Mouse (Mus musculus): ENCODE results near the gene Lrmp. TPM values are rescaled to one million over a fixed set of nuclear protein-coding genes. Genes with fewer than 3 reads are reported as not detected.

Lrmp gene
- total RNA-seq, 2 experiments from 2014 or later: 4.1 to 4.6 TPM

- DNase-seq (ENCODE audit: low spot score in 2 of 2): no peak
These were observed 82.7 kb downstream of the Lrmp start for GRCm38 (mm10) chr6:145197949-145198686.

DNA sequence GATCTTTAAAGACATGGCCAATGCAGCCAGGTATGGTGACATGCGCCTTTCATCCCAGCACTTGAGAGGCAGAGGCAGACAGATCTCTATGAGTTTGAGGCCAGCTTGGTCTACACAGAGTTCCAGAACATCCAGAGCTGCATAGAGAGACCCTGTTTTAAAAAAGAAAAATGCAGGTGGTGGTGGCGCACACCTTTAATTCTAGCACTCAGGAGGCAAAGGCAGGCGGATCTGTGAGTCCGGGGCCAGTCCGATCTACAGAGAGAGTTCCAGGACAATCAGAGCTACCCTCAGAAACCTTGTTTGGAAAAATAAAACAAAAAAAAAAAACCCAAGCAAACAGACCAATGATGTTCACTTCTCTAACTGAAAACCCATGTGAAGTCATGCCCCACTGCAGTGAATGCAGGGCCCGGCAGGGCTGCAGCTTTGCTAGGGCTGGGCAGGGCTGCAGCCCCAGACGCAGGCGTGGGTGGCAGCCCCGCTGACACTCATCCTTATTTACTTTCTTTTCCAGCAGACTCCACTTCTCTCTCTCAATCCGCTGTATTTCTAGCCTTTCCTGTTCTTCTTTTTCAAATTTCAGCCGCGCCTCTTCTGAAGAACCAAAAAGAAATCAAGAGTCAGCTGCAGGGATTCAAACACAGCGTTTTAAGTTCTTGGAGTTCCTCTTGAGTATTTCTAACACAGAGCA is 87.1 kb downstream of the Lrmp start:
- DNase-seq (ENCODE audit: low spot score in 2 of 2): no peak

DNA sequence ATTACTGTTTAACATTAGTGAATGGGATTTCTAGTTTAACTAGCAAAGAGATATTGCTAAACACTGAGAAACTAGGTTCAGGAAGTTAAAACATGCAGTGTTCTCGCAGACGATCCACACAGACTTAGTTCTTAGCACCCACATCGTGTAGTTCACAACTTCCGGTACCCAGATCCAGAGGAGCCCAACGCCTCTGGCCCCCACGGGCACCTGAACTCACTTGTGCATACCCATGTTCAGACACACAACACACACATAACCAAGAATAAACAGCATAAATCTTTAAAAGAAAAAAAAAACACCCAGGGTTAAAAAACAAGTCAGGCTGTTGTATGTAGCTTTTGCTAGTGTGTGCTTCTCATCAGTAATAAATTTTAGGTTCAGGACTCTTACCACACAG is 89.0 kb downstream of the Lrmp start:
- no peak for DNase-seq (ENCODE audit: low spot score in 2 of 2)

DNA sequence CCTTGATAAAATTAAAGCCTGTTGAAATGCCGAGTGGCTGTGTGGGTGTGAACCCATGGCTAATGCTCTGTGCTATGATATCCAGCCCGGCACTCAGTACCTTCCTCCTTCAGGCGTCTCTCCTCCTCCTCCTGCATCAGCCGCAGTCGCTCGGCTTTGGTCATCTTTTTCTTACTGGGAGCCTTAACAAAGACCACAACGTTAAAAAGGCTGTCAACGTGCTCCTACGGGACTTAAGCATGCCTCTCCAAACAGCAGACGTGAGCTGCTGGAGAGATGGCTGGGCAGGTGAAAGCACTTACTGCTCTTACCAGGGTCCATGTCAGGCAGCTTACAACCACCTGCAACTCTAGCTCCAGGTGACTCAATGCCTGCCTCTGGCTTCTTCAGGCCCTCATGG is 89.7 kb downstream of the Lrmp start:
- no peak for DNase-seq (ENCODE audit: low spot score in 2 of 2)

DNA sequence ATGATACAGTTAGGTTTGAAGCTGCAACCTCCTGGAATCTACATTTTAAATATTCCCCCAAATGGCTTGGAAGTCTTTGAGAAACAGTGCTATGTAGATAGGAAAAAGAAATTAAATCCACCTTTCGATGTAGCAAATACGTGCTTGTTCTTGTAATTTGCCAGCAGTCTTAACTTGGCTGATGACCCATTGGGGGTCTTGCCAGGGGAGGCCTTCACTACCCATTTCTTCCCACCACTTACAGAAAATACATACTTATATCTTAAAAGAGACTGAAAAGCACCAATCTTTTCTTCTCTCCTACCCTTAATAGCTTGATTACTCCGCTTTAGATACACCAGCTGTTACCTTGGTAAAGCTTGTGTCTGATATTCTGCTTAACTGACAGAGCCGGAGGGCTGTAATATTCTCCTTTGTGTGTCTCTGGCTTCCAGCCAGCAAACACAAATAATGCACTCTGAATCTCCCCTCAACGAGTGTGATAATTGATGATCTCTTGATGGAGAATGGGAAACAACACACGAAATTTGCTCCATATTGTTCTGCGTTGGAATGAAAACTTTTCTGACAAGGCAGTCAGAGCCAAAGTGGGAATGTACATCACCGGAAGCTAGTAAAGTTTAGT is 94.7 kb downstream of the Lrmp start:
- DNase-seq (ENCODE audit: low spot score in 2 of 2): no peak

DNA sequence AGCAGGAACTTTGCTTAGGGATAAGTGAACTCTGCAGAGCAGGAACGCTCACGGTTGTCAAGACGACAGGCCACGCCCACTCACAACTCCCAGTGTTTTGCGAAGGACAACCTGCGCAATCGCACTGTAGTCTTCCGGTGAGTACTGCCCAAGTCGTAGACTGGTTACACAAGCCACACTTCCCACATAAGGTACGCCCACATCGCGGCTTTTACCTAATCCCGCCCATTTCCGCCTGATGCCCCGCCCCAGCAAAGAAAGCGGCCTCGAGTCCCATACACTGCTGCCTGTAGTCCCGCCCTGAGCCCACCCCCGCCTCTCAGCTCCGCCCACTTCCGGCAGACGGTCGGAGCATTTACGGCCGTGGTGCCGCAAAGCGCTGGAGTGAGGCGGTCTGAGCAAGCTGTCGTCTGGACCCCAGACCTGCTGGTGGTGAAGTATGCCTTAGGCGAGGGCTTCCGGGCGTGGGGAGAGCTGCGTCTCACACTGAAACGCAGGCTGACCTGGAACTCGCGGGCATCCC is 95.4 kb downstream of the Lrmp start, which contains the start of the genes Casc1 and Etfrf1:
Gene Casc1, minus strand, starts transcription at position 190 of the 523 bp plus-strand sequence.
Gene Etfrf1, plus strand, starts transcription at position 319 of the 523 bp plus-strand sequence.
- DNase-seq (ENCODE audit: low spot score in 2 of 2): peak; percentile 90 to 97

DNA sequence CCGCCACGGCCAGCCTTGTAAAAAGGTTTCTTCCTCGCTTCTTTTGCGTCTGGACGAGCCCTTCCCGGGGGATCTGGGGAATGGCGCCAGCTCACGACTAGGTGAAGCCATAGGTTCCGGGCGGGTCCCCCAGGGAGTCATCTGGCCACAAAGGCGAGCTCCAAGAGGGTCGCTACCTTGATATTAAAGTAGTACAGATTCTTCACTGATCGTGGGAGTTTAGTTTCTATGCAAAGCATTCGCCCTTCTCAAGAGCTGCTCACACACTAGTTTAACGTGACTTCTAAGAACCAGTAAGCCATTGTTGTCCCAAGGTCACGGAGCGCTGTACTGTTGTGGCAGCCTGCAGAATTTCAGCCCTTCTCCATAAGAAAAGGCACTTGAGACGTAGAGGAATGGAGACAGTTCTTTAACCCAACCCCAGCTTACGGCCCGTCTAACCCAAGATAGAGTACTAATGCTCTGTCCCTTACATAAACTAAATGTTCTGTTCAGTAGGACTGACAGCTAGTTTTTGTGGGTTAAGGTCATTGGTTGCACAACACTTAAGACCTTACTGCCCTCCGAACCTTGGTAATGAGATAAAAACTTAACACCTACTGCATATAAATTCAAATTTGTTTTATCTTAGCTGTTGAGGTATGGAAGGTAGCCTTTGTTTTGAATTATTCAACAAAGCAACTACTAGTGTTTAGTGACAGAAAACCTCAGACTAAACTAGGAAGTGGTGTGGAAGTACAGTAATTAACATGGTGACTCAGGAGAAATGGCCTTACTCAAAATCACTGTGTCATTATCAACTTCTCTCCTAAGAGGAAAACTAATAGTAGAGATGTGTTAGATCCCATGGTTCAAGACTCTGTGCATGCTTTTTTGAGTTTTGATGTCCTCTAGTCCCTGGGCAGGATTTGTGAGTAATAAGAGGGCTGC is 96.2 kb downstream of the Lrmp start:
- no peak for DNase-seq (ENCODE audit: low spot score in 2 of 2)

- no peak for DNase-seq (ENCODE audit: low spot score in 2 of 2)
These were observed 98.5 kb downstream of the Lrmp start for GRCm38 (mm10) chr6:145213916-145214315.

GRCm38 (mm10) chr6:145215826-145216225 is 100.4 kb downstream of the Lrmp start:
- DNase-seq (ENCODE audit: low spot score in 2 of 2): no peak

GRCm38 (mm10) chr6:145224246-145224645 is 108.8 kb downstream of the Lrmp start:
- DNase-seq (ENCODE audit: low spot score in 2 of 2): no peak

Other genes starting within 250 kb of the Lrmp start
- gene Bcat1, start 39.5 kb upstream of the Lrmp start, total RNA-seq (2021): 10 to 100 TPM; 18.9 to 23.5 TPM
- gene Casc1, start 95.4 kb downstream of the Lrmp start, total RNA-seq (2021): under 1 TPM; 0.39 to 0.59 TPM
- gene Etfrf1, start 95.5 kb downstream of the Lrmp start, total RNA-seq (2021): 10 to 100 TPM; 50.6 to 51.4 TPM
- 10 to 100 TPM; 37.0 to 40.8 TPM for gene Kras, start 134.6 kb downstream of the Lrmp start, total RNA-seq (2021)